Mouse (Mus musculus) adrenal gland, adult 8-10 months (tissue): ENCODE results near the gene Krt12. TPM values are rescaled to one million over a fixed set of nuclear protein-coding genes. Genes with fewer than 3 reads are reported as not detected.

Source experiments
- DNase-seq: peaks from one replicate; pipeline ENCODE4 v3.0.0; 2022
- total RNA-seq, 4 experiments: library from RNA; stranded (reverse); gene quantifications; 2 replicates each; pipeline ENCODE4 v1.2.4; 2022

Krt12 gene
- total RNA-seq, 4 experiments from 2014 or later: not detected

- DNase-seq: no peak
Measured at GRCm38 (mm10) chr11:99396661-99397060, 25.4 kb downstream of the Krt12 start.

- no peak for DNase-seq
Measured at GRCm38 (mm10) chr11:99396034-99396433, 26.0 kb downstream of the Krt12 start.

- DNase-seq: no peak
Measured at GRCm38 (mm10) chr11:99392492-99392891, 29.6 kb downstream of the Krt12 start.

GRCm38 (mm10) chr11:99391375-99391774 is 30.7 kb downstream of the Krt12 start:
- DNase-seq: no peak

GRCm38 (mm10) chr11:99390866-99391265 is 31.2 kb downstream of the Krt12 start:
- DNase-seq: no peak

GRCm38 (mm10) chr11:99389264-99389663 is 32.8 kb downstream of the Krt12 start, which contains the start of gene Krt10:
Gene Krt10 (minus strand): TSS chr11:99389364.
- no peak for DNase-seq

- DNase-seq: no peak
Measured at GRCm38 (mm10) chr11:99388661-99389060, 33.4 kb downstream of the Krt12 start.

GRCm38 (mm10) chr11:99385813-99386721 is 36.0 kb downstream of the Krt12 start:
- peak; percentile 90 for DNase-seq

- peak; percentile 41 for DNase-seq
Measured at GRCm38 (mm10) chr11:99379568-99379967, 42.5 kb downstream of the Krt12 start.

- DNase-seq: no peak
Measured at GRCm38 (mm10) chr11:99374803-99375202, 47.3 kb downstream of the Krt12 start, which contains the start of gene Krt28. Gene Krt28 (minus strand): TSS chr11:99374903.

- no peak for DNase-seq
Measured at GRCm38 (mm10) chr11:99369853-99370451, 52.1 kb downstream of the Krt12 start.

- no peak for DNase-seq
Measured at GRCm38 (mm10) chr11:99369229-99369628, 52.8 kb downstream of the Krt12 start.

- no peak for DNase-seq
Measured at GRCm38 (mm10) chr11:99366791-99367190, 55.3 kb downstream of the Krt12 start.

Other genes starting within 250 kb of the Krt12 start
- gene Smarce1, start 191.2 kb downstream of the Krt12 start, total RNA-seq: 10 to 100 TPM; 48.9 to 69.5 (median 57.2) TPM
- gene Krt222, start 178.2 kb downstream of the Krt12 start, total RNA-seq: 1 to 10 TPM; 1.6 to 3.5 (median 2.2) TPM
- gene Krt24, start 137.0 kb downstream of the Krt12 start, total RNA-seq: not detected
- not detected for gene Krt25, start 99.3 kb downstream of the Krt12 start, total RNA-seq
- gene Krt26, start 84.3 kb downstream of the Krt12 start, total RNA-seq: not detected
- gene Krt27, start 71.2 kb downstream of the Krt12 start, total RNA-seq: not detected
- gene Krt28, start 47.4 kb downstream of the Krt12 start, total RNA-seq: not detected
- 1 to 10 TPM; 4.5 to 9.5 (median 8.0) TPM for gene Krt10, start 32.9 kb downstream of the Krt12 start, total RNA-seq
- under 1 TPM in 1 of 4 experiments, not detected in 3; 0.13 TPM for gene Krt20, start 15.9 kb upstream of the Krt12 start, total RNA-seq
- under 1 TPM in 1 of 4 experiments, not detected in 3; 0.20 TPM for gene Krt23, start 70.9 kb upstream of the Krt12 start, total RNA-seq
- gene Krt39, start 99.1 kb upstream of the Krt12 start, total RNA-seq: not detected
- not detected for gene Krt40, start 120.9 kb upstream of the Krt12 start, total RNA-seq
- gene Krtap3-3, start 128.6 kb upstream of the Krt12 start, total RNA-seq: not detected
- gene Krtap3-2, start 134.6 kb upstream of the Krt12 start, total RNA-seq: not detected
- not detected for gene Gm11939, start 137.2 kb upstream of the Krt12 start, total RNA-seq
- gene Krtap3-1, start 144.4 kb upstream of the Krt12 start, total RNA-seq: not detected
- not detected for gene Krtap1-5, start 158.8 kb upstream of the Krt12 start, total RNA-seq
- not detected for gene Krtap1-4, start 161.4 kb upstream of the Krt12 start, total RNA-seq
- gene Krtap1-3, start 169.1 kb upstream of the Krt12 start, total RNA-seq: not detected
- not detected for gene Krtap9-3, start 175.8 kb upstream of the Krt12 start, total RNA-seq
- not detected for gene Gm11938, start 181.0 kb upstream of the Krt12 start, total RNA-seq
- gene Gm11937, start 187.9 kb upstream of the Krt12 start, total RNA-seq: not detected
- not detected for gene Krtap2-4, start 192.6 kb upstream of the Krt12 start, total RNA-seq
- not detected for gene Gm11562, start 198.2 kb upstream of the Krt12 start, total RNA-seq
- not detected for gene Krtap4-1, start 206.0 kb upstream of the Krt12 start, total RNA-seq
- gene Krtap4-2, start 212.8 kb upstream of the Krt12 start, total RNA-seq: not detected
- not detected for gene Krtap4-7, start 221.8 kb upstream of the Krt12 start, total RNA-seq
- not detected for gene Gm11555, start 228.0 kb upstream of the Krt12 start, total RNA-seq
- not detected for gene Gm11563, start 236.7 kb upstream of the Krt12 start, total RNA-seq
- gene Krtap4-6, start 243.7 kb upstream of the Krt12 start, total RNA-seq: not detected